Mouse (Mus musculus) intestine, postnatal 0 days (tissue): ENCODE results near the gene Frmd6. TPM values are rescaled to one million over a fixed set of nuclear protein-coding genes. Genes with fewer than 3 reads are reported as not detected.
A peak's percentile ranks its signal among the peaks of the same experiment; 100 is the strongest.

Experiments used
- ATAC-seq: fragments of 200-750 bp; cut with Nextera tagmentation; 2 replicates; pipeline ENCODE4 v1.8.0; 2017; ENCODE audit warnings: mild to moderate bottlenecking, moderate TSS enrichment, moderate library complexity
- H3K27ac ChIP-seq: fragments of 300-500 bp; sonication (generic); 2 replicates; pipeline ENCODE4 v1.5.1; 2014; ENCODE audit warnings: mild to moderate bottlenecking, low read depth, low read length, moderate library complexity
- H3K27me3 ChIP-seq: fragments of 300-500 bp; sonication (generic); replicated peaks from 2 replicates; pipeline ENCODE4 v1.6.1; 2014; ENCODE audit warnings: low read length, mixed read lengths; ENCODE audit not compliant: control insufficient read depth, insufficient read depth
- H3K36me3 ChIP-seq: fragments of 300-500 bp; sonication (generic); 2 replicates; pipeline ENCODE4 v1.6.1; 2014; ENCODE audit warnings: mild to moderate bottlenecking, moderate library complexity; ENCODE audit not compliant: control insufficient read depth, insufficient read depth
- H3K4me1 ChIP-seq: fragments of 300-500 bp; sonication (generic); replicated peaks from 2 replicates; pipeline ENCODE4 v1.6.1; 2014; ENCODE audit warnings: antibody characterized with exemption, low read length, mixed read lengths; ENCODE audit not compliant: control insufficient read depth, insufficient read depth
- H3K4me2 ChIP-seq: fragments of 300-500 bp; sonication (generic); replicated peaks from 2 replicates; pipeline ENCODE4 v1.6.1; 2014; ENCODE audit warnings: low read depth, mild to moderate bottlenecking, moderate library complexity
- H3K4me3 ChIP-seq: fragments of 300-500 bp; sonication (generic); 2 replicates; pipeline ENCODE4 v1.5.1; 2014; ENCODE audit warnings: low read depth, low read length
- H3K9ac ChIP-seq: fragments of 300-500 bp; sonication (generic); 2 replicates; pipeline ENCODE4 v1.6.1; 2014; ENCODE audit warnings: mild to moderate bottlenecking, low read depth, low read length
- H3K9me3 ChIP-seq: fragments of 300-500 bp; sonication (generic); 2 replicates; pipeline ENCODE4 v1.6.1; 2016; ENCODE audit warnings: mixed run types; ENCODE audit not compliant: control insufficient read depth
- CTCF ChIP-seq: sonication (generic); IDR thresholded peaks from 2 replicates; pipeline ENCODE4 v1.5.1; 2016; ENCODE audit warnings: low read depth, mild to moderate bottlenecking, control low read depth, antibody characterized with exemption, moderate library complexity
- WGBS: fragments of 180-500 bp; shearing (Covaris S2); extraction: QIAGEN DNeasy Blood & Tissue Kit; methylation state at CpG from one replicate; pipeline ENCODE4 v1.1.7; 2014; 5-methylcytosine and 5-hydroxymethylcytosine counted together
- polyA plus RNA-seq: library from polyadenylated mRNA; unstranded; fragments of >200 nt; fragmentation: Nextera tagmentation; extraction: Ambion mirVana; gene quantifications from 2 replicates; pipeline ENCODE4 v1.2.1, GENCODE M21; 2015

Gene Frmd6
- polyA plus RNA-seq, 1 experiment from 2014 or later: 5.9 TPM

DNA sequence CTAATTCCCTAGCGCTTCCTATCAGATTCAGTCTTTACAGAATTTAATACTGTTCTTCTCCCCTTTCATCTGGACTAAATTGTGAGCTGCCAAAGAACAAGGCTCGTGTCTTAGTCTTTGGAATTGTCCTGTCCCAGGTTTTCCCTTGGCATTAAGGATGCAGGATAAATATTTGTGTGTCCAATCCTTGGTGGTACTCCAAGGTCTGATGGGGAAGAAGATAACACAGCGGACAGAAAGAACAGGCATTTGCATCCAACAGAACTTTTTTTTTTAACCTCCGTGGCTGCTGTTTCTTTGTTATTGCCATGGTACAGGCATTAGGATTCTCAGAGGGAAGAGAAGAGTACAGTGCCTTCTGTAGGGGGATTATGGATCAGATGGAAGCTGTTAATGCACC lies 21.8 kb upstream of the Frmd6 start:
- 66% methylated on average over 4 of the region's 4 CpGs for WGBS
- Histone ChIP-seq H3K9me3 (no peaks in the 10 kb centered on the region), H3K9ac (no peak overlapping the region), H3K4me3 (no peak overlapping the region), H3K4me2 (no peak overlapping the region), H3K36me3 (no peaks in the 10 kb centered on the region), H3K27me3 (no peaks in the 10 kb centered on the region), H3K27ac (no peak overlapping the region), H3K4me1 (no peaks in the 10 kb centered on the region)
- TF ChIP-seq CTCF: no peak
- ATAC-seq: no peak

DNA sequence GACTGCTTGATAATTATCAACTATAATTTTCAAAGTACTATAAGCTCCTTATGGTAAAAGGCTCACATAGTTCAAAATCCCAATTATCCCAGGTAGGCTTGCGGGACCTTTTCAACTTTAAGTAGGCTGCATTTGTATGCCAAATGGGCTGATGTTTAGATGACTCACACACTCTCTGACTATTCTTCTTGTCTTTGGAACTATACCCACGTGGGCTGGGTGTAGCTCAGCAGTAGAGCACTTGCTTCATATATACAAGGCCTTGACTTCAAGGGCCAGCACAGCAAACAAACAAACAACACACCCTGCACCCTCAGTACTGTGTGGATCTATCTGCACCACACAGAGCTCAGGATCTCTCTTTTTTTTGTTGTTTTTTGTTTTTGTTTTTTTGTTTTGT lies 20.3 kb upstream of the Frmd6 start:
- Histone ChIP-seq H3K27ac (no peak overlapping the region), H3K9ac (no peak overlapping the region), H3K9me3 (no peaks in the 10 kb centered on the region), H3K4me2 (no peak overlapping the region), H3K4me3 (no peak overlapping the region), H3K4me1 (no peaks in the 10 kb centered on the region), H3K36me3 (no peaks in the 10 kb centered on the region), H3K27me3 (no peaks in the 10 kb centered on the region)
- ATAC-seq: no peak
- no peak for TF ChIP-seq CTCF
- WGBS: 61% methylated on average over 2 of the region's 2 CpGs

DNA sequence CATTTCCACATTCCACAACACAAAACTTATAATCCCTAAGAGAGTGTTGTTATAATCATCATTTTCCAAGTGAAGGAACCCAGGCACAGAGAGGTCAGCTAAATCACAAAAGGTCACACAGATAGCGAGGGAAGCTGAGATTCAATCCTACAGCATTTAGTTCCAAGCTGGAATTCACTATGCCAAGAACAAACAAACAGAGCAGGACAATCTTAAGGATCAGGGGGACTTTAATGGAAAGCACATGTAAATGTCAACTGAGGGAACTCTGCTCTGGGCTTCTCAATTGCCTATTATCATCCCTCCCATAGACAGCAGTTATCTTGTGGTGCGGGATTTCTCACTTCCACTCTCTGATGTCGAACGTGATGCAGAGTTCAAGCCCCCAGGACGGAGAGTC lies 17.8 kb upstream of the Frmd6 start:
- Histone ChIP-seq H3K9me3 (no peaks in the 10 kb centered on the region), H3K4me3 (no peak overlapping the region), H3K27ac (no peak overlapping the region), H3K36me3 (no peaks in the 10 kb centered on the region), H3K4me1 (no peaks in the 10 kb centered on the region), H3K27me3 (no peaks in the 10 kb centered on the region), H3K4me2 (no peak overlapping the region), H3K9ac (no peak overlapping the region)
- no peak for TF ChIP-seq CTCF
- 67% methylated on average over 5 of the region's 5 CpGs for WGBS
- ATAC-seq: no peak

DNA sequence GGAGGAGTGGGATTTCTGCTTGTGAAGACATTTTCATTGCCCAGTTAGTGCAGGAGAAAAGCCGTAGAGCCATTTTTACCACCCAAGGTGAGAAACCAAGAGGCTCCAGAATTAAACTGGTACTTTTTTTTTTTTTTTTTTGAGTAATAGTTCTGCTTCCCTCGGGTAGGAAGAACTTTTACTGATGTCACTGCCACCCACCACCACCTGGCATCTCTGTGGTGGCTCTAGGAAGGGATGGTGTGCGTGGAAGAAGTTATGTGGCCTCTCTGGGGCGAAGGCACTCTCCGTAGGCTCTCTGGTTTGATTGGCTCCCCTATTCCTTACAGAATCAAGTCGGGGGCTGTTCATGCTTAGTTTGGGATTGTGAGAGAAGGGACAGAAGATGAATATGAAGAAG lies 17.3 kb upstream of the Frmd6 start:
- H3K27ac ChIP-seq: no peak overlapping the region
- no peak overlapping the region for H3K4me3 ChIP-seq
- no peak for TF ChIP-seq CTCF
- no peaks in the 10 kb centered on the region for H3K36me3 ChIP-seq
- no peaks in the 10 kb centered on the region for H3K27me3 ChIP-seq
- WGBS: 75% methylated on average over 6 of the region's 6 CpGs
- no peak for ATAC-seq
- H3K9ac ChIP-seq: no peak overlapping the region
- no peak overlapping the region for H3K4me2 ChIP-seq
- H3K4me1 ChIP-seq: no peaks in the 10 kb centered on the region
- H3K9me3 ChIP-seq: no peaks in the 10 kb centered on the region

DNA sequence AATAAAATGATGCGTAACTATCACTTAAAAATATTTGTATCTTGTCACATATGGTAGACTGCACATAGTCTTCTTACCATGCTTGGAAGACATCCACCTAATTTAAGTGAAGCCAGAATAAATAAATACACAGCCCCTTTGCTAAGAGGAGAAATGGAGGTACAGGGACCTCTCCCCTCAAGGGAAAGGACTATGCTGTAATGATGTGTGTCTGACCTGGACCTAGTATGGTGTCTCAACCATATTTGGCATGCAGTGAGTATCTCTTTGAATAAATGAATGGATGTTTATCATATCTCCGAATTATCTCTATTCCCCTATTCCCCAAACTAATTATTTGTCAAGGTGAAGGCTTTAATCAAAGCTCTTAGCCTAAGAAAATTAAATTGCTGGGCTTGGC lies 15.4 kb upstream of the Frmd6 start:
- Histone ChIP-seq H3K4me3 (no peak overlapping the region), H3K4me2 (no peak overlapping the region), H3K27me3 (no peaks in the 10 kb centered on the region), H3K4me1 (no peaks in the 10 kb centered on the region), H3K27ac (no peak overlapping the region), H3K36me3 (no peaks in the 10 kb centered on the region), H3K9ac (no peak overlapping the region), H3K9me3 (no peaks in the 10 kb centered on the region)
- no peak for ATAC-seq
- WGBS: 77% methylated on average over 2 of the region's 2 CpGs
- no peak for TF ChIP-seq CTCF

DNA sequence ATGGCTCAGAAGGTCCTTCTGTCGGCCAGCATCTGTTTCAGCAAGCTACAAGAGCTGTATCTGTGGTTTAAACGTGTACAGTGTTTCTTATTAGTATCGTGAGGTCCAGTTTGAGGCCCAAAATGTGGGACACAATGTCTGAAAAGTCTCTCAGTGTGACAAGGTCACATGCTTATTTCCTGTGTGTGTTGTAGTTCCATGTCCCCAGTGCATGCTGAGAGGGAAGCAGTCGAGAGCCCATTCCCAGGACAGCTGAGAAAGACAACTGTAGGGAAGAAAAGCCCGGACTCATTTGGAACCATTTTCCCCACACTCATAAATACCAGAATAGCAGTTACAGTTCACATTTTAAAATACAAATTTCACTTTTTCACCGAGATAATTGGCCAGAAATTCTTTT lies 13.5 kb upstream of the Frmd6 start:
- Histone ChIP-seq H3K36me3 (no peaks in the 10 kb centered on the region), H3K4me2 (no peak overlapping the region), H3K27me3 (no peaks in the 10 kb centered on the region), H3K9me3 (no peaks in the 10 kb centered on the region), H3K4me3 (no peak overlapping the region), H3K9ac (no peak overlapping the region), H3K4me1 (no peaks in the 10 kb centered on the region), H3K27ac (no peak overlapping the region)
- 58% methylated on average over 6 of the region's 6 CpGs for WGBS
- TF ChIP-seq CTCF: no peak
- ATAC-seq: no peak

DNA sequence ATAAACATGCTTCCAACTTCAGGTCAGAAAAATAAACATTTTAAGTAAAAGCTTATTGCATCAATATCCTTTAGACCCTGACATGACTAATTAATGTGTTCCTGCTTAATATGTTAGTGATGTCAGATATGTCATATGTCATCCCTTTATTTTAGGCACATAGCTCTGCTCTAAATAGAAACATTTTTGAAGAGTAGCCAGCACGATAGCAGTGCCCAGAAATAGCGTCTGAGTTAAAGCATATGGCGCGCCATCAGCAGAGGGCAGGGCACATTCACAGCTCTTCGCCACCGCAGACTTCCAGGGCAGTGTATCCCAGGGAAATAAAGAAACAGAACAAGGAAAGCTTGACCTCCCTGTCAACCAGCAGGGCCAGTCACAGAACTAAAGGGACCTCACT lies 13.1 kb upstream of the Frmd6 start:
- TF ChIP-seq CTCF: 0 out of 2 replicates have a peak, but pooled peaks have one; percentile 4
- Histone ChIP-seq H3K36me3 (no peaks in the 10 kb centered on the region), H3K4me3 (no peak overlapping the region), H3K4me1 (no peaks in the 10 kb centered on the region), H3K27ac (no peak overlapping the region), H3K9me3 (no peaks in the 10 kb centered on the region), H3K9ac (no peak overlapping the region), H3K4me2 (no peak overlapping the region), H3K27me3 (no peaks in the 10 kb centered on the region)
- ATAC-seq: no peak
- 47% methylated on average over 6 of the region's 6 CpGs for WGBS
